Mouse (Mus musculus): ENCODE data around the gene Dohh. TPM values are rescaled to one million over a fixed set of nuclear protein-coding genes. Genes with fewer than 3 reads are reported as not detected.

The Dohh gene
- total and polyA plus RNA-seq, 2 experiments from 2014 or later = 114 to 146 TPM

- H3K27me3 ChIP-seq (ENCODE audit: insufficient read depth, low read length) = no peaks in the 10 kb centered on the region
- TF ChIP-seq CTCF (IDR thresholded peaks at IDR 0.05; ENCODE audit: low read depth) = peak; percentile 91
- H3K9ac ChIP-seq (replicated peaks; ENCODE audit: low read length) = 0 out of 2 replicates have a peak overlapping the region, but pooled peaks have one; percentile 22
- peak; percentile 71 for ATAC-seq
- DNase-seq (ENCODE audit: low spot score) = peak; percentile 65
- H3K9me3 ChIP-seq (ENCODE audit: low read length) = no peaks in the 10 kb centered on the region
- H3K4me1 ChIP-seq (ENCODE audit: insufficient read depth, low read length) = peaks cover 16% of the 10 kb centered on the region; the same call in 1 of the 2 replicates
- no peak overlapping the region for H3K4me2 ChIP-seq (ENCODE audit: low read depth, low read length)
- H3K4me3 ChIP-seq (ENCODE audit: low read length) = no peak overlapping the region
- peaks cover 33% of the 10 kb centered on the region for H3K36me3 ChIP-seq (ENCODE audit: insufficient read depth, low read length)
- peak overlapping the region; percentile 43; the same call in 1 of the 2 replicates for H3K27ac ChIP-seq
- WGBS = 56% methylated on average over 23 of the region's 23 CpGs
Measured at GRCm38 (mm10) chr10:81389801-81390677, 5.8 kb downstream of the Dohh start.

GRCm38 (mm10) chr10:81390678-81390965 lies 6.4 kb downstream of the Dohh start:
- H3K4me2 ChIP-seq (ENCODE audit: low read depth, low read length) = no peak overlapping the region
- peaks cover 33% of the 10 kb centered on the region for H3K36me3 ChIP-seq (ENCODE audit: insufficient read depth, low read length)
- H3K4me3 ChIP-seq (ENCODE audit: low read length) = no peak overlapping the region
- no peaks in the 10 kb centered on the region for H3K27me3 ChIP-seq (ENCODE audit: insufficient read depth, low read length)
- H3K27ac ChIP-seq = no peak overlapping the region
- no peaks in the 10 kb centered on the region for H3K9me3 ChIP-seq (ENCODE audit: low read length)
- 91% methylated on average over 13 of the region's 13 CpGs for whole genome bisulfite sequencing
- no peak for TF ChIP-seq CTCF (IDR thresholded peaks at IDR 0.05; ENCODE audit: low read depth)
- peaks cover 10% of the 10 kb centered on the region; the same call in 1 of the 2 replicates for H3K4me1 ChIP-seq (ENCODE audit: insufficient read depth, low read length)
- ATAC-seq = no peak
- no peak for DNase-seq (ENCODE audit: low spot score)
- H3K9ac ChIP-seq (replicated peaks; ENCODE audit: low read length) = 0 out of 2 replicates have a peak overlapping the region, but pooled peaks have one; percentile 22

DNA sequence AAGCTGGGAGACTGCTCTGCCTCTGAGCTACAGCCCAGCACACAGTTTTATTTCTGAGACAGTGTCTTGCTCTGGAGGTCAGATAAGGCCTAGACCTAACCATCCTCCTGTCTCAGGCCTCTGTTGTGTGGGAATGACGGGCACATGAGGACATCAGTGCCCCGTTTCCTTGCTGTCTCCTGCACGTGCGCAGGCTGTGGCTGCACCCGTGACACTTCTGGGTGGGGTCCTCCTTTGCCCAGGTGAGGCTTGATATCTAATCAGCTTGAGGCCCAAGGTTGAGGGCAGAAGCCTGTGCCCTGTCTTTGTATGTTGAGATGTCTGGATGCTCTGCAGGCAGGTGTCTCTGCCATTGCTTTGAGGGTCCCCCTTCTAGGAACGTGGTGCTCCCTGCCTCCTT lies 8.0 kb downstream of the Dohh start:
- H3K27ac ChIP-seq = no peak overlapping the region
- H3K9me3 ChIP-seq (ENCODE audit: low read length) = no peaks in the 10 kb centered on the region
- H3K4me1 ChIP-seq (ENCODE audit: insufficient read depth, low read length) = peaks cover 7% of the 10 kb centered on the region; the same call in 1 of the 2 replicates
- no peak overlapping the region for H3K4me2 ChIP-seq (ENCODE audit: low read depth, low read length)
- H3K36me3 ChIP-seq (ENCODE audit: insufficient read depth, low read length) = peaks cover 17% of the 10 kb centered on the region
- ATAC-seq = no peak
- H3K27me3 ChIP-seq (ENCODE audit: insufficient read depth, low read length) = no peaks in the 10 kb centered on the region
- no peak for TF ChIP-seq CTCF (IDR thresholded peaks at IDR 0.05; ENCODE audit: low read depth)
- no peak overlapping the region for H3K9ac ChIP-seq (replicated peaks; ENCODE audit: low read length)
- WGBS = 89% methylated on average over 6 of the region's 6 CpGs
- no peak overlapping the region for H3K4me3 ChIP-seq (ENCODE audit: low read length)
- no peak for DNase-seq (ENCODE audit: low spot score)

- peaks cover 7% of the 10 kb centered on the region; the same call in 1 of the 2 replicates for H3K4me1 ChIP-seq (ENCODE audit: insufficient read depth, low read length)
- peak within 1 kb of the TSS; percentile 42 for H3K4me2 ChIP-seq (ENCODE audit: low read depth, low read length)
- H3K27ac ChIP-seq = peak within 1 kb of the TSS; percentile 41; the same call in 1 of the 2 replicates
- ATAC-seq = no peak
- H3K9me3 ChIP-seq (ENCODE audit: low read length) = no peaks in the 10 kb centered on the region
- no peak for TF ChIP-seq CTCF (IDR thresholded peaks at IDR 0.05; ENCODE audit: low read depth)
- H3K4me3 ChIP-seq (ENCODE audit: low read length) = no peak within 1 kb of the TSS
- H3K36me3 ChIP-seq (ENCODE audit: insufficient read depth, low read length) = peaks cover 12% of the 10 kb centered on the region
- no peaks in the 10 kb centered on the region for H3K27me3 ChIP-seq (ENCODE audit: insufficient read depth, low read length)
- H3K9ac ChIP-seq (replicated peaks; ENCODE audit: low read length) = 0 out of 2 replicates have a peak within 1 kb of the TSS, but pooled peaks have one; percentile 13
- 73% methylated on average over 14 of the region's 14 CpGs for WGBS
- DNase-seq (ENCODE audit: low spot score) = no peak
Measured at GRCm38 (mm10) chr10:81392781-81393185, 8.6 kb downstream of the Dohh start, which contains the start of gene Smim24. Gene Smim24 (plus strand): TSS chr10:81393051.

DNA sequence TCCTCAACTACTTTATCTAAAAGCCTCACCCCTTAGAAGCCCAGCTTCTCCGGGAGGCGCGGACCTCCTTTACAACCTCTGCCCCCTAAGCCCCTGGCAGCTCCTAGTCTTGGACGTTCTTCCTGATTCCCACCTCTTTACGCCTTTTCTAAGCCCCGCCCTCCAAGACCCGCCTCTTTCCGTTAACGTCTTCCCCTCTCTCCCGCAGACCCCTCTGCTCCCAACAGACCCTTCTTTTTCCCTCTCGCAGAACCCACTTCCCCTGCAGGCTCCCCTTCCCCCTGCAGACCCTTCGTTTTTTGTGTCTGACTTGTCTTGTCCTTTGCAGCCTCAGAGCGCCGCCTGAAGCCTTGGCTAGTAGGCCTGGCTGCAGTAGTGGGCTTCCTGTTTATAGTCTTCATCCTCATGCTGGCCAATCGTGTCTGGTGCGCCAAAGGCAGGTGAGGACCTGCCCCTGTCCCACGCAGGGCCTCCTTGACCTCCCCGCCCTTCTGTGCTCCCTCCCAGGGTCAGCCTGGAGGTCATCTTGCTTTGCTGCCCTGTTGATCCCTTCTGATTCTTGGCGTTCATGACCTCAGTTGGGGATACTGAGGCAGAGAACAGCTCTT lies 9.3 kb downstream of the Dohh start:
- 8% methylated on average over 19 of the region's 19 CpGs for WGBS
- peak overlapping the region; percentile 41; the same call in 1 of the 2 replicates for H3K27ac ChIP-seq
- TF ChIP-seq CTCF (IDR thresholded peaks at IDR 0.05; ENCODE audit: low read depth) = no peak

GRCm38 (mm10) chr10:81395127-81395526 lies 10.9 kb downstream of the Dohh start:
- WGBS = 19% methylated on average over 5 of the region's 5 CpGs
- Histone ChIP-seq H3K4me2 (ENCODE audit: low read depth, low read length) (no peak overlapping the region), H3K27me3 (ENCODE audit: insufficient read depth, low read length) (no peaks in the 10 kb centered on the region), H3K4me3 (ENCODE audit: low read length) (no peak overlapping the region), H3K9me3 (ENCODE audit: low read length) (no peaks in the 10 kb centered on the region), H3K27ac (no peak overlapping the region), H3K36me3 (ENCODE audit: insufficient read depth, low read length) (peaks cover 10% of the 10 kb centered on the region; the same call in 1 of the 2 replicates), H3K4me1 (ENCODE audit: insufficient read depth, low read length) (peaks cover 7% of the 10 kb centered on the region; the same call in 1 of the 2 replicates), H3K9ac (replicated peaks; ENCODE audit: low read length) (no peak overlapping the region)
- TF ChIP-seq CTCF (IDR thresholded peaks at IDR 0.05; ENCODE audit: low read depth) = peak; percentile 93
- ATAC-seq (0 out of 2 replicates have a peak, but pooled peaks have one; percentile 33), DNase-seq (ENCODE audit: low spot score) (peak; percentile 76)

More for the DNA sequence above, 9.3 kb downstream of the Dohh start:
- Histone ChIP-seq H3K27me3 (ENCODE audit: insufficient read depth, low read length) (no peaks in the 10 kb centered on the region), H3K36me3 (ENCODE audit: insufficient read depth, low read length) (peaks cover 5% of the 10 kb centered on the region; the same call in 1 of the 2 replicates), H3K9ac (replicated peaks; ENCODE audit: low read length) (0 out of 2 replicates have a peak overlapping the region, but pooled peaks have one; percentile 13), H3K4me1 (ENCODE audit: insufficient read depth, low read length) (peaks cover 7% of the 10 kb centered on the region; the same call in 1 of the 2 replicates), H3K9me3 (ENCODE audit: low read length) (no peaks in the 10 kb centered on the region), H3K4me3 (ENCODE audit: low read length) (no peak overlapping the region), H3K4me2 (ENCODE audit: low read depth, low read length) (peak overlapping the region; percentile 42)
- DNase-seq (ENCODE audit: low spot score) = no peak
- ATAC-seq = no peak

Measured in hindbrain, postnatal 0 days (tissue).